Mouse (Mus musculus): ENCODE measurements around the gene Manea. TPM values are rescaled to one million over a fixed set of nuclear protein-coding genes. Genes with fewer than 3 reads are reported as not detected.
"Not testable (repeated sequence)": the region's sequence is repeated elsewhere in the genome, so short reads cannot be mapped to it uniquely, and the experiment has no call there.

The Manea gene
- total RNA-seq (2015; ENCODE audit: low replicate concordance) (8.4 and 8.8 TPM in 2 replicates), total RNA-seq (2017; ENCODE audit: low replicate concordance) (1.9 and 3.6 TPM in 2 replicates)

DNA sequence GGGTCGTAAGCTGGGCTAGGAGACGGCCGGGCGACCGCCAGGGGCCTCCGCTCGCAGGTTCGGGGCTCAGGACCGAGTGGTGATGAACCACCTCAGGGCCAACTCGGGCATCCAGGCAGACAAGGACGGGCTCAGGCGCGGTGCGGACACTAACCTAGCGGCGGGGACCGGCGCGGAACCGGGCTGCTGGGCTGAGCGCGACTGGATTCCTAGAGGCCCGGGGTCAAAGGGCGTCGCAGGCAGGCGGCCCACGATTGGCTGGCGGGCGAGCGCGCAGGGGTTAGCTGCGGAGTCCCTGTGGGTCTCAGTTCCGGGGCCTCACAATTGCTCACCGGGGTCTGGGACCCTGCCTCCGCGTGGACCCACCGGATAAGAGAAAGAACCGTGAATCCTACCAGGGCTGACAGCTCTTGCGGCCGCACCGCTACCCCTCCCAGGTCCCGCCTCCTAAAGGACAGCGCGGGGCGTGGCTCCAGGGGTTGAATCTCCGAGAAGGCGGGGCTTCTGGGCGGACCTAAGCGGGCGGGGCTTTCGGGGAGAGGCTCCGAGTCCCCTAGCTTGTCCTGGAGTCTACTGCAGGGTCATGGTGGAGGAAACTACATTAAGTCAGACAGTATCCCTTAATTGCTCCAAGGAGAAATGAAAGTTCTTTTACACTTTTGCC, at the start of gene Manea:
Gene Manea, minus strand, starts transcription at position 449 of the 664 bp plus-strand sequence.
- ATAC-seq (replicated peaks; ENCODE audit: low FRiP score, poor library complexity, severe bottlenecking): peak; percentile 99

DNA sequence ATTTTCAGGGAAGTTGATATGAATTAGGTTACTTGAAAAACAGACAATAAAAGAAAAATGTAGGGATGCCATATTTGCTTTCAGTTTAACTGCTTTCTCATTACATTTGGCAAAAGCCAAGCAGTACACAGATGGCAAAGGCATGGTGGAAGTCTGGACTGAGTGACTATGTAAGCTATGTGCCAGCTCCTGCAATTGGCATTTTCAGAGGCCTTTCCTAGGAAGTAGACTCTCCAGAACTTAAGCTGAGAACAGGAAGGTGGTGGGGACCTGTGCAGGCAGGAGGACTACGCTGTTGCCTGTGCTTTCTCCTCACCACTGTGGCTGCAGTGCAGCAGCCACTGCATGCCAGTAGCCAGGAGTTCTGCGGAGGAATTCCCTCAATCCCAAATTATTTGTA, 7.9 kb upstream of the Manea start:
- no peak for ATAC-seq (replicated peaks; ENCODE audit: low FRiP score, poor library complexity, severe bottlenecking)

DNA sequence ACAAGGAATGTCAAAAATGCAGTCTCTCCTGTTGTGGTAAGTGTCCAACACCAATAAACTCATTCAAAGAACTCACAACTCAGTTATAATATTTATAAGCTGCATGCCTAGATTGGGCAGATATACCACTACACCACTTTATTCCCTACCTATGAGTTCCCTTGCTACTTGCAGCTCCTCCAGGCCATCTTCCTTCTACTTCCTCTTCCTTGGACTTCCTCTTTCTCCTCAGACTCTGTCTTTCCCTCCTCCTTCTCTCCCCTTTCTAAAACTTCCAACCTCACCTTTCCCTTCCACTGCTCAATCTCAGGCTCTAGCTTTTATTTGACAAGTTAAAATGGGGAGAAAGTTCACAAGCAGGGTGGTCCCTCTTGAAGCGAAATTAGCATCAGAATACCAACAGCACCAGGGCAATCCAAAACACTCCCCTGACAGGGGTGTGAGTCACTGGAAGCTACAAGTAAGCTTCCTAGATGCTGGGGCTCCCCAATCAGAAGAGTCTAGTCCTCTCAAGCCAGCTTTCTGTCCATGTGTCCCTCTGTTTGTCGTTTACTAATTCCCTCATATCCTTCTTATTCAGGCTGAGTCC, 7.0 kb upstream of the Manea start:
- no peak for ATAC-seq (replicated peaks; ENCODE audit: low FRiP score, poor library complexity, severe bottlenecking)

DNA sequence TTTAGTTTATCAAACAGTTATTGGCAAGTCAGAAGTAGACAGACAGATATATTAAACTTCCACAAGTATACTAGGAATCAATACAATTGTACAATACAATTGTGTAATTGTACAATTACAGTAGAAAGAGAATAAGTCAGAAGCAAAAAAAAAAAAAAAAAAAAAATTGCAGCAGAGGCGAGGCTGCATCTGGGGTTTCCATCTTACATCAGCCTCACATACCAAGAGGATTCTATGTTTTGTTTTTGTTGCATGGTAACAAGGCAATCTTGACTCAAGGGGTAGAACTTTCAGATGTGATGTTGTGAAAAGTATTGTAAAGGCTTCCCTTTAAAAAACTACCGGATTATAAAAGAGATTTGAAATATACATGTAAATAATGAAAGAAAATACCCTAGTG, 548 bp upstream of the Manea start:
- no peak for ATAC-seq (replicated peaks; ENCODE audit: low FRiP score, poor library complexity, severe bottlenecking)

DNA sequence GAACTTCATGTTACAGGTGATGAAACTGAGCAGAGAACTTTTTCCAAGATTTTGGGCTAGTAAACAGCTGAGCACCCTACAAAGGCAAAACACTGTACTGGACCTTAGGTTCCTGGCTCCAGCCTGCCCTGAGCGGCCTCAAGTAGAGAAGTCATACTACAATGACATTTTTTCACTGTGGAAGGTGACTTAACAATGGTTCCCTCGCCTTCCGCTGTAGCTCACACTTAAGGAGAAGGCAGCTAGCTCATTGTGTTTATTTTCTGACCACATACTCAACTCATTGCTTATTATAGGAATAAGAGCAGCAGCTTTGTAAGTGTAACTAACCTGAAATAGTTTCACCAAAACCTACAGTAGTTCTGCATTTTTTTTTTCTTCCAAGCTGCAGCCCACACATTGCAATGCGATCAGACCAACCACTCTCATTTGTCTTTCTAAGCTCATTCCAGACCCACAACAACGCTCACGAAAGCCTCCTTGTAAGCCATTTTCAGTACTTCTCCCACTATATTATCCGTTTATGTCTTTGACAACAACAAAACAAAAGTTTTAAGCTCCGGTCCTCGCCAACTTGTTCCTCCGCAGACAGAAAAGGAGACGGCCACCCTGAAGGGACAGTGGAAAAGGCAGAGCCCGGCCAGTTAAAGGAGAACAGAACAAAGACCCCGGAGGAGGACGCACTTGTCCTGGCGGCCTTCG, 799 bp downstream of the Manea start:
- ATAC-seq (replicated peaks; ENCODE audit: low FRiP score, poor library complexity, severe bottlenecking): peak; percentile 48

DNA sequence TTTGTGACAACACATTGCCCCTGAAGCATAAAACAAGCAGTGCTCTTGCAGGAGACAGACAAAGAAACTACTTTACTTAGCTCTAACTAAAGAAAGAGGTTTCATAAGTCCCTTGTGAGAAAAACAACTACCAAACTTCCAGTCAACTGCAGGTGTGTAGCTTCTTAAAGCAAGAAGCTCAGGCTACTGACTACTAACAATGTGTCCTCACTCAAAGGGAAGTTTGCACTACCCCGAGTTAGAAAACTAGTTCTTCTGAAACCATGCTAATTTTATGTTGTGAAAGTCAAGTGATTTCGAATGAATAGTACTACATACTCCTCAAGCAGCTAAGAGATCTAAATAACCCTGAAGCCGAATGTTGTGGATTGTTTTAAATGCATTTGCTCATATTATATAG, 1.6 kb downstream of the Manea start:
- no peak for ATAC-seq (replicated peaks; ENCODE audit: low FRiP score, poor library complexity, severe bottlenecking)

DNA sequence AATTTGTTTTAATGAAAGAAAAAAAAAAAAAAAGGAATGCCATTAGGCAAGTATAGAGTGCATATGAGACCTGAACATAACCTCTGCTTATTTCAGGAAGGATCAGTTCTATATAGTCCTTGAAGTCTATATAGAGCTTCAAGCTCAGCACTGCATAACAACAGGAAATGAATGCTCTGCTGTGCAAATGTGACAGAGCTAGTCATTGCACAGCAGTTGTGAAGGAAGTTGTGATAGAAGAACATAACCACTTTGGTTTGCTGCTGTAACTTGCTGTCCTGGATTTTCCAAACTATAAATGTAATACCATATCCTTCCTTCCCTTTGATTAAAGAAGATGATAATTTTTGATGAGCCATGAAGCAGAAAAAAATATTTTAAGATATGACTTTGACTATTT, 4.3 kb downstream of the Manea start:
- no peak for ATAC-seq (replicated peaks; ENCODE audit: low FRiP score, poor library complexity, severe bottlenecking)

DNA sequence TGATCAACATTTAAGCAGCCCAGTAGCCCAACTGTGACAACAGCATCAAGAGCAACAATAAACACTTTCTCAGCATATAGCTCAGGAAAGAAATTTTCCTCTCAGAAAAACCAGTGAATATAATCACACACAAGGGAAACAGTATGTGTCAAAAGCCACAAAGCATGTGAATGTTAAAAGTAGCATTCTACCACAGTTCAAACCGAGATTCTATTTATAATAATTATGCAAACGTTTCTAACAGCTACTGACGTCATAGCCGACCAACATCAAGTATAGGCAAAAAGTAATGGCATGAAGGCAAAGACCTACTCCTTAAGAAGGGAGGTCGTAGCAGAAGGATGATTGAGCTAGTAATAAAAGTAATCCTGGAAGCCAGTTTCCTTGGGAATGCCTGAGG, 8.1 kb downstream of the Manea start:
- ATAC-seq (replicated peaks; ENCODE audit: low FRiP score, poor library complexity, severe bottlenecking): no peak

DNA sequence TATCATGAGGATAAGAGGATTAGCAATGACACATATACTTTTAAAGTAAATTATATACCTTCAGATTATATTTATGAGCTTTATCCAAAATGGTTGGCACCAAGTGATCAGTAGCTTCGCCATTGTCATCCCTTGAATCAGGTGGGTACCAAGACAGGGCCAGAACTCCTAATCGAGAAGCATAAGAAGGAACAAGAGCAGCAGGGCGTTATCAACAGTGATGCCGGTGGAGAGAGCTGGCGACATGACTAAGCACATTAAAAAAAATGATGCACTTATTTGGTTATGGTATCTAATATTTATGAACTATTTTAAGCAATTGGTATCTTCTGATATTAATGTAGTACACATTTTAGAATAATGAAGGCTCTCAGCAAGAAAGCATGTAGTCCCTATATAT, 10.1 kb downstream of the Manea start:
- ATAC-seq (replicated peaks; ENCODE audit: low FRiP score, poor library complexity, severe bottlenecking): no peak

DNA sequence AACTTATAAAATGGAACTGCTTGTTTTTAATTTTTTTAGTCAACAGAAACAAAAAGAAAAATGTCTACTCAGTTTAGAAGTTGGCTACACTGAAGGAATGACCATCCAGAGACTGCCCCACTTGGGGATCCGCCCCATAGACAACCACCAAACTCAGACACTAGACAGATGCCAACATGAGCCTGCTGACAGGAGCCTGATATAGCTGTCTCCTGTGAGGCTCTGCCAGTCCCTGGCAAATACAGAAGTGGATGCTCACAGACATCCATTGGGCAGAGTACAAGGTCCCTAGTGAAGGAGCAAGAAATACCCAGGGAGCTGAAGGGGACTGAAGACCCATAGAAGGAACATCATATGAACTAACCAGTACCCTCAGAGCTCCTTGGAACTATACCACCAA, 42.0 kb downstream of the Manea start:
- ATAC-seq (replicated peaks; ENCODE audit: low FRiP score, poor library complexity, severe bottlenecking): not testable (repeated sequence)

DNA sequence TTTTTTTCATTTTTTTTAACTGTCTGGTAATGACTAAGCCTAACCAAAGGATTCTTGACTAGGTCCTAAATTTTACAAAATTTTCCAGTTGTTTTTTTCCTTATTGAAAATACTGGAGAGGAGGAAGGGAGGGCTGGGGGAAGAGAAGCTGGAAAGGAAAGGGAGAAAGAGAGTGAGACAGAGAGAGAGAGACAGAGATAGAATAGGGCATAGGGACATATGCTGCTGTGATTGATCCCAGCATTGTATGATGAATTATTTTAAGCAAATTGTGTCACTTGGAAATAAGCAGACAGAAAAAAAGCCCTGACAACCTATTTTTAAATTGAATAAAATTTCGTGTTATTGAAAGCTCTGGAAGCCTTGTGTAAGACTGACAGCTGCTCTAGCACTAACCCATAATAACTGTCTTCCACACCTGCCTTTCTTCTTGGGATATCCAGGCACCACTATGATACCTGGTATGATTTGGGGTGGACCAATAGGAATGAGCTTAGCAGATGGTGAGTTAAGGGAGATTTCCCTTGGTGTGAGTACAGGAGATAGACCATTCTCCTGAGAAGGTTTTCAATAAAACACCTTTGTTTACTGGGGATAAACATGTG, 69.5 kb downstream of the Manea start:
- ATAC-seq (replicated peaks; ENCODE audit: low FRiP score, poor library complexity, severe bottlenecking): no peak

DNA sequence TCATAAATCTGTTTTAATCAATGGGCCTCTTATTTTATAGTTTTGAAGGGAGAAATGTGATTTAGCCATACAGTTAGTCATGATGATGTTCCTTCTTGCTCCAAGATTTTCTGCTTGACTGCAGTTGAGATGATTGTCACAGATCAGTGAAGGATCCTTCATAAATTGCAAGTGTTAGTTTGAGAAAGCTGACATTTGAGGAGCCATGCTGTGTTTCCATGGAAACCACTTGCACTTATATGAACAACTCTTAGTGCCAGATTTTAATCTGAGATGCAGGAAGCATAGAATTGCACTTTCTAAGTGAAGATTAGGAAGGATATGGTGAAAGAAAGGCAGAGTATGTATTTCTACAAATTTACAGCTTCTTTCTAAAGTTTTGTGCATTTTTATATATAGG, 70.4 kb downstream of the Manea start:
- no peak for ATAC-seq (replicated peaks; ENCODE audit: low FRiP score, poor library complexity, severe bottlenecking)

DNA sequence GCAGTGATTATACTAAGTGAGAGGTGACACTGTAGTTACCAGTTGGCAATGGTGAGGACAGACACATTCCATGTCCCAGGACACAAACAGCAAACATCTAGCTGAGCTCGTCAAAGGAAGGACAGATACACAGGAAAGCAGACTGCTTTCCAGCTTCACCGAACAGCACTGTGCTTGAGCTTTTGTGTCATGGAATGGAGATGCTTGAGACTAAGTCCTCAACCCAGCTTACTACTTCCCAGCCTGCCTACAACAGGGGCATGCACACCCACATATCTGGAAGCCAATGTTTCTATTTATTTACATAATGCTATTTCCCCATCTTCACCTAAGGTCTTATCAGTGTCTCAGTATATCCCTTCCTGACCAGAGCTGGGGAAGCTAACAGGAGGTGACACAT, 70.9 kb downstream of the Manea start:
- ATAC-seq (replicated peaks; ENCODE audit: low FRiP score, poor library complexity, severe bottlenecking): no peak

All from erythroblast, adult 5-6 weeks (primary cell).